Mouse (Mus musculus): ENCODE results near the gene 4933430I17Rik.
"Not testable (repeated sequence)": the region's sequence is repeated elsewhere in the genome, so short reads cannot be mapped to it uniquely, and the experiment has no call there.

DNA sequence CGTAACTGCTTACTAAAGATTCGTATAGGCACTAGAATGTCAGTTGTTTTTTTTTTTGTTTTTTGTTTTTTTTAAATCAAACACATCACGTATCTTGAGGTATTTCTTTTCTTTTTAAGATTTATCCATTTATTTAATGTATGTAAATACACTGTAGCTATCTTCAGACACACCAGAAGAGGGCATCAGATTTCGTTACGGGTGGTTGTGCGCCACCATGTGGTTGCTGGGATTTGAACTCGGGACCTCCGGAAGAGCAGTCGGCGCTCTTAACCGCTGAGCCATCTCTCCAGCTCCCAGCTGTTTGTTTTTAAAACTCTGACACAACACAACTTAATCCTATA, 45.6 kb upstream of the 4933430I17Rik start:
- TF ChIP-seq CTCF (IDR thresholded peaks at IDR 0.05; ENCODE audit: control insufficient read depth, insufficient read depth, insufficient replicate concordance, low read depth, low read length), result 0 out of 2 replicates have a peak, but pooled peaks have one; percentile 3
- TF ChIP-seq POLR2A (IDR thresholded peaks at IDR 0.05; ENCODE audit: control insufficient read depth, low read depth, low read length), result not testable (repeated sequence)
